Mouse (Mus musculus): ENCODE measurements at regions not wholly inside any gene's neighbourhood (a gene's known extent, or its start where the extent isn't known, plus 50 kb on each side); places are given as distances from the start of the nearest gene placed in this dataset.
A peak's percentile ranks its signal among the peaks of the same experiment; 100 is the strongest.

DNA sequence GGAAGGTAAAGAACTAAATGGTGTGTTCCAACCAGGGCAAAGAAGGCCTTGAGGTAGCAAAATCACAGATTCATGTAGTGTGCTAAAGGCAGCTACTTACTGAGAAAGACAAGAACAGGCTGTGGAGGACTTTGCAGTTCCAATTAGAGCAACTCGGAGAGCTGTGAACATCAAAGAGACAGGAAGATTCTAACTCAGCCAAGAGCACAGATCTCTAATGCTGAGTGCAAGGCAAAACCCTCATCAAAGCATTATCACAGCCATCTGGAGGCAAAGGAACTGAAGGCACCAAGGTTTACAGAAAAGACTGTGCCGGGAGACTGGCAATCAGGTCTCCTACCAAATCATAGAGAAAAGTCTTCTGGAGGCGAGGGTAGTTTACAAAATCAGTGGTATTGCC lies 111.1 kb downstream of the S1pr1 start:
- no peak for ATAC-seq (replicated peaks; ENCODE audit: low FRiP score, poor library complexity, severe bottlenecking)

DNA sequence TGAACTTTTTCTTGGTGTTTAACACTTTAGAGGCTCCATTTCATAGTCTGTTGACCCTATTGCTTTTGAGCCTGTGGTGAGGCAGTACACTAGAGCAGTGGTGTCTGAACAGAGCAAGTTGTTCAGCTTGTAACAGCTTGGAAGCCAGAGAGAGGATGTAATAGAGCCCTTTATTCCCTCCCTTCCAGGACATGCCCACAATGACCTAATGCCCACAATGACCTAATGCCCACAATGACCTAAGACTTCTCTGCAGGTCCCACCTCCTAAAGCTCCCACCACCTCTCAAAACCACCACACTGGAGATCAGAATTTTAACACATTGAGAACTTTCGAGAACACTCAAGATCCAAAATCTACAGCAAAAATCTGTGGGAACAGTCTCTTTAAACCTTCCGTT lies 115.6 kb downstream of the S1pr1 start:
- ATAC-seq (replicated peaks; ENCODE audit: low FRiP score, poor library complexity, severe bottlenecking): no peak

DNA sequence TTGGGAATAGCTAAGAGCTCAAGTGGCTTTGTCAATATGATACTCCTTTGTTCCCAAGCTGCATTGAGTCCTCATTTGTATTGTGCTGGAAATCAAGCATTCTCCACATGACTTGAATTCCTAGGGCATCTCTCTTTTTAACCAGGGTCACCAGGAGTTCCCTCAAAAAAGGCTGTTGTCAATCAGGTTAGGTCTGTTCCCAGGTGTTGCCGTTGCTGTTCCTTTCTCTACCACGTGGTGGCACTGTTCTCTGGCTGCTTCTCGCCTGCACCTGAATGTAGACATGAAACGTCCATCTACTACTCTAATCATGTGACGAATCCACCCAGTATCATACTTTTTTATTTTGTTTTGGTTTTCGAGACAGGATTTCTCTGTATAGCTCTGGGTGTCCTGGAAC lies 118.3 kb downstream of the S1pr1 start:
- peak; percentile 88 for ATAC-seq (replicated peaks; ENCODE audit: low FRiP score, poor library complexity, severe bottlenecking)

DNA sequence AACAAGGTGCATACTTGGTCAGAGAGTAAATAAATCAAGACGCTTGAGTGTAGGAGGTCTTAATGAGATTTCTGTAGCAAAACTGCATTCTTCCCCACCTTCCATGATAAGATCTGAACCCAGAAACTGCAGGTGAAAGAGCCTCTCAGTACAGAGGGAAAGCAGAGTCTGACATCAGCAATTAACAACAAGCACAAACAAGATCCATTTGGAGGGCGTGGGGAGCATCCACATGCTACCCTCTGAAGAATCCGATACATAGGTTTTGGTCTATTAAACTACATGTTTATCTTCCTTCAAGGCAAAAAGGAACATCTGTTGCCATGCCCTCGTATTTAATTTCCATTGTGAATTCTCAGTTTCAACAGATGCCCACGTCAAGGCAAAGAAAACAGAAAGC lies 124.2 kb downstream of the S1pr1 start:
- no peak for ATAC-seq (replicated peaks; ENCODE audit: low FRiP score, poor library complexity, severe bottlenecking)

DNA sequence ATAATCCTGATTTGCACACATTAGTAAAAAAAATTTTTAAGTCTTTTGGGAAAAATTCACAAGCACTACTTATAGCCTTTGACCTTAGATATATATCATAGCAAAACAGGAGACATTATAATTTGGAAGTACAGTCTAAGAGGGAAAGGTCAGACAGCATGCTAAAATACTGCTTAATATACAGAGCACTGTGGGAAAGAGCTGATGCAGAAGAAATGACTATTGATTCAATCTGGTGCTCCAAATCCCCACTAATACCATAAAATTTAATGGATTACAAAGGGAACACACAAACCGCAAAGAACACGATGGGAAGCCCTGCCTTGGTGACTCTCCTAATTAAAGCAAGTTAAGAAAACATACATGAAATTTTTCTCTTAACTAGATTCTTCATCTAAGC lies 126.3 kb downstream of the S1pr1 start:
- no peak for ATAC-seq (replicated peaks; ENCODE audit: low FRiP score, poor library complexity, severe bottlenecking)

DNA sequence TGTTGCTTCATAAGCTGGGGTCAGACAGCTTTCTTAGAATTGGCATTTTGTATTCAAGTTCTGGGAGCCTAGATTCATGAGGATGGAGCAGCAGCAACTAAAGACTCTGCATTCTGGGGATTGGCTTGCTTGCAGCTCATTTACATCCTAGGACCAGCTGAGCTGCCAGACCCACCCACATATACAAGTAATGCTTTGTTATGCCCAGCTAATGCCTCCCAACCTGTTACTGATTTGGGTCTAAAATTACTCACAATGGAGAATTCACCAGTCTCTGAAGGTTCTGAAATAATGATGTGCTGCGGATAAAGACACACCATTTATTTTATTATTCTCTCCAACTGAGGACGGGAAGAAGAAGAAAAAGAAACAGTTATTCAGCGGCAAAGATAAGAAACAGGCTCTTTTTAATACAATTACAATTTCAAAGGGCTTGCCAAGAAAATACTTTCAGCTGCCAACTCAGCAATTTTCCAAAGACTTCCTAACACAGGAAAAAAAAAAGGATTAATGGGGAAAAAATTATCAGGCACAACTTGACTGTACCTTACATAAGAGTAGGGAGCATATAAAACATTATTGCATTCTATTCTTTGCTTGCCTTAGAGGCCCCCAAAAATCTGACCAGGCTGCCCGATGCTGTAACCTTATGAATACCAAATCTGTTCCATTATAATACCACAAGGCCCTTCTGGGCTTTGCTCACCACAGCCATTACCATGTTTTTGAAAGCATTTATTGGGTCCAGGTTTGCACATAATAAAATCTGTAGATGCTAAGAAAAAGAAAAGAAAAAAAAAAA lies 134.5 kb downstream of the S1pr1 start:
- ATAC-seq (replicated peaks; ENCODE audit: low FRiP score, poor library complexity, severe bottlenecking): no peak

DNA sequence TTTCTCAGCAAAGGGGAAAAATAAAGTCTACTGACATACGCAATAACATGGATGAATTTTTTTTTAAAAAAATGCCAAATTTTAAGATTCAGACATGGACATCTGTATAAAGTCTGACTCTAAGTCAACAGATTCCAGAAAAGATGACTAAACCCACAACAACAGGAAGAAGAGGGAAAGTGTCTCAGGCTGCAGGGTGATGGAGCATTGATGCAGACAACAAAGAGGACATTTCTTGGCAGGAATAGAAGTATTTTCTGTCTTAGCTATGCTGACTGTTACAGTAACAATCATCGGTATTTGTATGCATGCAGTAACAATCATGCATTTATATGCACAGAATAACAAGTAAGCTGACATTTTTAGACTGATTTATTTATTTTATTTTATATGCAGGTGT lies 139.5 kb downstream of the S1pr1 start:
- no peak for ATAC-seq (replicated peaks; ENCODE audit: low FRiP score, poor library complexity, severe bottlenecking)

DNA sequence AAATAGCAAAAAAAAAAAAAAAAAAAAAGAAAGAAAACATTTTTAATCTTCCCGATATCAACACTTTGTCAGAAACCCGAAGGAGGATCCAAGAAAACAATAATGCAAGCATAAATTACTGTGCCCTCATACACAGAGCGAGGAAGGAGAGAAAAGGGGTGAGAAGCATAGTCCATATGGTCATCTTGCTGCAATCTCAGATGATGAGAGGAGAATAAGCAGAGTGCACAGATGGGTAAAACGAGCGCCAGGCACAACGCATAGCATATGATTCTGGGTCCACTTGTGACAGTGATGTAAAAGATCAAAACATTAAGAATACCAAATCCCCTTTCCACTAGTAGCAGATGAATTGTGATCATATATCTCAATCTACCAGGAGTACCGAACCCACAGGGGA lies 152.1 kb downstream of the S1pr1 start:
- ATAC-seq (replicated peaks; ENCODE audit: low FRiP score, poor library complexity, severe bottlenecking): no peak

DNA sequence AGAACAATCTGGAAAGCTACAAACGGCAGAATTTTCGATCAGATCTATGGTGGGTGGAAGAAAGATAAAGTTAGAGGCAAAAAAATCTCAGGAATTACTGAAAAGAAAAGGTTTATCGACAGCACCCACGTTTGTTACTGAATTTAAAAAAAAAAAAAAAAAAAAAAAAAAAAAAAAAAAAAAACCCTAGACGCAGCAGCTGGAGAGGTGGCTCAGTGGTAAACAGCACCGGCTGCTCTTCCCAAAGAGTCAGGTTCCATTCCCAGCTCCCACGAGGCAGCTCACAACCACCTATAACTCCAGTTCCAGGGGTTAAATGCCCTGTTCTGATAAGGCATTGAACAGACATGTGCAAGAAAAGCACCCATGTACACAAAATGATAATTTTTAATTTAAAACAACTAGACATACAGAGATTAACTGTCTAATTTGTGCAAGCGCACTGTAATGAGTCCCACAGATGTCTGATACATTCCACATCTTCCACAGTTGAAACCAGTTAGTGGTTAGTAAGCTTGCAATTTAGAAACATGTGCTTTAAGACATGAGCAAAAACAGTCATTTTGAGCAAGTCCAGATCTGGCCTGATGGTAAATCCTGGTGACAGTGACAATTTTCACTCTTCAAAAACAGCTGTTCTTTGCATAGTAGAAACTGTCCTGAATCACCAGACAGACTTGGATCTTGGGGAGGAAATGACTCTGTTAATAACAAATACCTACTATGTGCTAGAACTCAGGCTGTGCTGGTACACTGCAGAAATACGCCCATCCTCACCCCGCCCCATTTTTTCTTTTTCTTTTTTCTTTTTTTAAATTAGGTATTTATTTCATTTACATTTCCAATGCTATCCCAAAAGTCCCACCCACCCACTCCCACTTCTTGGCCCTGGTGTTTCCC lies 159.8 kb downstream of the S1pr1 start:
- ATAC-seq (replicated peaks; ENCODE audit: low FRiP score, poor library complexity, severe bottlenecking): no peak

DNA sequence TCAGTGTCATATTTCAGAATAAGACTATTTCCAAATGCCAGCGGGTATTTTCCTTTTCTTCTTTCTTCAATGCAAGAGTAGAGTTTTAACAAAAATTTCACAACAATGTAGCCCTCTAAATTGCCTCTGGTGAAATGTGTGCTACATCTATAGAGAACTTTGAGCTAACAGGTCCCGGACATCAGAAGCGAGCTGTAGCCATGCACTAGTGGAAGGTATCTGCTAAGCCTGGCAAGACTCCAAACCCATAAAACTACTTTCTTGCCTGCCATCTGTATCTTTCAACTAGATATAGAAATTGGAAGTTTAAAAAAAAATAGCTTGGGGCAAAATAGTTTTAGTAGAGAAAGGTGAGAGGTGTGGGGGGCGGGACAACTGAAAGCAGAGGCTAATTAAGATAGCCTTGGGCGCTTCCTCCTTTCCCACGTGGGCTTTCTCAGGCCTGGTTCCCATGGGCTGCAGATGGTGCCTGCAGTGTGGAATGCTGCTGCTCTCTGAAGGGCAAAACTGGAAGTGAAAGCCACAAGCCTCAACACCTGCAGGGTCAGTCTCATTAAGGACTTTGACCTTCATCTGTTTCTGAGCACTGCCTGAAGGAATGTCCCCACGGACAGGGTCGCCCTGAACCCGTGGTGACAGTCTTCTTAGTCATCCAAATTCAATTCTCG lies 160.9 kb downstream of the S1pr1 start:
- no peak for ATAC-seq (replicated peaks; ENCODE audit: low FRiP score, poor library complexity, severe bottlenecking)

DNA sequence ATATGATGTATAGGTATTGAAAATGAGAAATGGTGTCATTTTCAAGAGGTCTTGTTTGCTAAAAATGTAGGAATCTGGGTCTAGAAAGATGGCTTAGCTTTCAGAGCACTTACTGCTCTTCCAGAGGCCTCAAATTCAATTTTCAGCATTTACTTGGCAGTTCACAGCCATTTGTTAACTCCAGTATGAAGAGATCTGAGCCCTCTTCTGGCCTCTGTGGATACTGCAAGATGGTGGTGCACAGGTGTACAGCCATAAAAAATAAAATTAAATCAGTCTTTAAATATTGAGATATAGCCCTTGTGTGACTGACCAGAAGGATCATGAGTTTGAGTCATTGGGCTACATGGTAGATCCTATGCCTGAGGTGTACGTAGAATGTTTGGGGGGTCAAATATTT lies 173.1 kb downstream of the S1pr1 start:
- ATAC-seq (replicated peaks; ENCODE audit: low FRiP score, poor library complexity, severe bottlenecking): no peak

DNA sequence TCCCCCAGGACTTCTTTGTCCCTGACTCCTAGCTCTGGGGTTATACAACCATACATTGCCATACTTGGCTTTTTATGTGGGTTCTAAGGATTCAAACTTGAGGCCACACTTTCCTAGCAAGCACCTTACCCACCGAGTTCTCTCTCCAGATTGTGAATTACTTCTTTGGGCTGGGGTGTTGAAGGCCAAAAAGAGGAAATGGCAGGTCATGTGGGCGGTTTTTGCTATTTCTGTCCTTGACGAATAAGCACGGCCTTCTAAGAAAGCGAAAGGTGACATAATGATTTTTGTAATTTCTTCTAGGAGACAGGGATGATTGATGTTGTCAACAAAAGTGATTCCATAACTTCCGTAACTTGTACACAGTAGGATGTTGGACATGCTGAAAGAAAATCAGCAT lies 176.5 kb downstream of the S1pr1 start:
- ATAC-seq (replicated peaks; ENCODE audit: low FRiP score, poor library complexity, severe bottlenecking): no peak

DNA sequence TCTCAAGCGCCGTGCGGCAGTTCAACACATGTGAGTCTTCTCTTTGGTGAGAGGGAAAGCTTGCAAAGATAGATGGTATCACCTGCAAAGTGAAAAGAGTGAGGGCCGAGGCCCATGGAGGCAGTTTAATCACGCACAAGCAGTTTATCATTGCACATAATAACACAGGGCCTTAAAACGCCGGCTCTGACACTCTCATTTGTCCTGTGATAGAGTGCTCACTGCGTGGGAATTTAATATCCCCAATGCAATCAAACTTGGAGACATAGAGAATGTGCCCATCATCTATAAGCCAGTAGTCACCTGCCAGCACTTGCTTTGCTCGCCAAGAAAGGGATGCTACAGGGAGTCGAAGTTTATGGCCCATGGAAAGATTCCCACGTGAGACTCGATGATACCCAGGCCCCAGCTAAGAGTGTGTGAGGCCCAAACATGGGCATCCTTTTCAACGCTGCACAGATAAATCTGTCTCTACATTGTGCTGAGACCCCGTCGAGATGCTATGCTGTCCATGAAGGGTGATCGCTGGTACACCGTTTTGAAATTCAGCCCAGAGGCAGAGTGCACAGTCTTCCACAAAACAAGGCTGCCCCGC lies 182.6 kb downstream of the S1pr1 start:
- ATAC-seq (replicated peaks; ENCODE audit: low FRiP score, poor library complexity, severe bottlenecking): no peak

DNA sequence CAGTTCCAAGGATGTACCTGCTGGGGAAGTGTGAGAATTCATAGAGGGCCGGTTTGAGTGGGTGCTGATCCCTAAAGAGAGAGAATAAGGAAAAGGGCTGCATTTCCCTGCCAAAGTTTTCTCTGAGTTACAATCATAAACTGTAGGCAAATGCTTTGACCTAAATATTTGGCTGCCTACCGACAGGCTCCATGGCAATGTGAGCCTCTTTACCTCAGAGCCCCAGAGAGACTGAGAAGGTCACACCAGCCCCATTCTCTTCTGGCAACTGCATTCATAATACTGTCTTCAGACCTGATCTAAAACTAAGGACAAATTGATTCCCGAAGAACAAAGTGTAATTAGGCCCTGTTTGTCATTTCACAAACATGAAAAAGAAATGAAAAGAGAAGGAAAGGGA lies 184.4 kb downstream of the S1pr1 start:
- ATAC-seq (replicated peaks; ENCODE audit: low FRiP score, poor library complexity, severe bottlenecking): no peak

DNA sequence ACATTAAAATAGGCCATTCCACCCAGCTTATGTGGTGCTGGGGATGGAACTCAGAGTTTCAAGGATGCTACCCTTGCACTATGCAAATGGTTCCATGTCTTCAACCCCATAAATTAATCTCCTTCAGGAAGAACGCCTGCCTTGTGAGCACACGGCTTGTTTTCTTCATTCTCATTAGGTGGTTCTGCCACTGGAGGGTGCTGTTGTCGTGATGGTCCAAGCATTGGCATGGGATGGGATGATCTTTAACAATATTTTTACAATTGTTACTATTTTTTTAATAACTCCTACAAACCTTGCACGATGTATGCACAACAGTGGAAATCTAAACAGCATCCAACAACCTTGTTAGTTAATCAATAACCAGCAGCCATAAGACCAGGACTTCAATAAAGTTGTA lies 185.0 kb downstream of the S1pr1 start:
- no peak for ATAC-seq (replicated peaks; ENCODE audit: low FRiP score, poor library complexity, severe bottlenecking)

DNA sequence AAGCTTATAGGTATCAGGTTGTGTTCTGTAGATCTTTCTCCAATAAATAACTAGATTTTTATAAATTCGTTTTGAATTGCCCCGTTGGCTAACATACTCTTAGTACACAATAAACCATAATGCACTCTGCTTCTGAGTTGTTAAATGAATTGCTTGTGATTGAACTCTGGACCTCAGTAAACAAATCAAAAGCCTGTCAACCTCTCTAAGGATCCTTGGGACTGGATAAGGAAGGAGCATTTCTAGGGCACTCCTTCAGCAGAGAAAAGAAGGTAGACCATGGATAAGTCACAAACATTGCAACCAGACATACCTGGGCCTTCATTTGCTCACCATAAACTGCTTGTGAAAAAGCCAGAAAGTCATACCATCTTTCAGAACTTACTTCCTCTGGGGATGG lies 191.4 kb downstream of the S1pr1 start:
- no peak for ATAC-seq (replicated peaks; ENCODE audit: low FRiP score, poor library complexity, severe bottlenecking)

DNA sequence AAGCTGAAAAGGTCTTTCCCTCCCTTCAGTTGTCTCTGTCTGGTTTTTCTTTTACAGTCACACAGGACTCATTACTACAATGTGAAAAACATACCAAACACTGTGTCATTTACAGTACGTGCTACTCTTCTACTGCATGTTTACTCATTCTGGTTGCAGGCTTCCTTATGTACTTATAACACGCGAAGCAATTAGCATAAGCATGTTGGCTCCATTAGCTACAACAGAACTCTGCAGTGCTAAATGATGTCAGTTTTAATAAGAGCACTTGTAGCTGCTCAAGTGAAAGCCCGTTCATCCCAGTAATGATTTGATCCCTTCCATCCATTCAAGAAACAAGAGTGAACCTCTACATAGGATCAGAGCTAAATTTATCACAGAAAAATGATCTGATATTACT lies 199.2 kb downstream of the S1pr1 start:
- ATAC-seq (replicated peaks; ENCODE audit: low FRiP score, poor library complexity, severe bottlenecking): no peak

DNA sequence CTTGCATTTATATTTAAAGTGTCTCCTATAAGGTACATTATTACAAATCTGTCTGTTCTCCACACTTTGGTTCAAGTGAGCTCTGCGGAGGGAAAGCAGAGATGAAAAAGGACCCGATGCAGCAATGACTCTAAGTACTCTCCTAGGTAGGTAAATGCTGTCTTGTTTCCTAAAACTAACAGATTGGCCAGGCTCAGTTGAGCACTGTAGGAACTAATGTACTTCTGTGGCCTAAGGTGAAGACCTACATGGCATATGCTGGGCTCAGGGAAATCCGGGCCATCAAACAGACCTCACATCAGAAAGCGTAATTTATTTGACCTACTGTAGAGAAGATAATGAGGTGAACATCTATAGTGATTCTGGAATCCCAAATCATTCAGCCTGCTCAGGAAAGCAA lies 205.2 kb downstream of the S1pr1 start:
- no peak for ATAC-seq (replicated peaks; ENCODE audit: low FRiP score, poor library complexity, severe bottlenecking)

DNA sequence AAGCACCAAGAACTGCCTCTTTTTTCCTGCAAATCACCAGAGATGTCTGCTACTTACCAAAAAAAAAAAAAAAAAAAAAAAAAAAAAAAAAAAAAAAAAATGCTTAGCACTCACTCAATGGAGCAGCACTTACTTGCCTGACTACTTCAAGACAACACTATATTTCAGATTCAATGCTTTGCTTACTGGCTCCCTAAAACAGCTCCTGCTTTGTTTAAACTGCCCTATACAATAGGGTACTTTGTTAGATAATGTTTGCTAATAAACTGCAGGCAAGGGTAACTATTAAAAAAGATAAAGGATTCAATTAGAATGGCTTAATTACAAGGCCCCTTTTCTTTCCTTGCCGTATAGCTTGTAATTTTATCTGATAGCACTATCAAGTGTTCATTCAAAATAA lies 217.5 kb downstream of the S1pr1 start:
- no peak for ATAC-seq (replicated peaks; ENCODE audit: low FRiP score, poor library complexity, severe bottlenecking)

DNA sequence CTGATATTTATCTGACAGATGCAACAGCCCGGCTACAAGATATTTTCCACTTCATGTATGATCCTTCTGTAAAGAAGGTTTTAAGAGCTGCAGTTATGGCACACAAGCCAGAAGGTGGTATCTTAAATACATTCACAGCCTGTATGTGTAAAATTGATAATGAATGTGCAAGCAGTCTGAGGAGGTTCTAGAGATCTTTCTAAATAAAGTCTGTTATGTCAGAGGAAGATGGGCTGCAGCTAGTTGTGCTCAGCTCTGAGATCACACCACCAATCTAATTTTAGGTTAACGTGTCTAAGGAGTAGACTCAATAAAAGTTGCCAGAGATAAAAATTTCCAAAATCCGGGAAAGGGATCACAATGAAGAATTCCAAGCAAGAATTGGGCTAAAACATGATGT lies 218.8 kb downstream of the S1pr1 start:
- no peak for ATAC-seq (replicated peaks; ENCODE audit: low FRiP score, poor library complexity, severe bottlenecking)
